Mouse (Mus musculus) MEL (cell line): ENCODE results near the gene Slc9b2. TPM values are rescaled to one million over a fixed set of nuclear protein-coding genes. Genes with fewer than 3 reads are reported as not detected.

Experiments
- DNase-seq: peaks from one replicate; pipeline ENCODE4 v3.0.0; 2011; ENCODE audit warnings: low read depth, low spot score
- H3K27ac ChIP-seq: 2 replicates; pipeline ENCODE4 v1.5.1; 2012; ENCODE audit warnings: low read depth, mild to moderate bottlenecking, control low read depth, low read length, moderate library complexity; ENCODE audit not compliant: control insufficient read depth
- H3K27me3 ChIP-seq, 2 experiments: fragments of 150-350 bp in 1 of 2; sonication (generic) in 1 of 2; 2 replicates each; pipeline ENCODE4 v1.6.1; 2012; ENCODE audit warnings: low read length in 2 of 2, mild to moderate bottlenecking in 2 of 2, improper control_type of control experiment in 1 of 2, moderate library complexity in 1 of 2; ENCODE audit not compliant: insufficient read depth in 2 of 2, control insufficient read depth in 1 of 2
- H3K36me3 ChIP-seq, 2 experiments: 2 replicates each; pipeline ENCODE4 v1.6.1; 2012 to 2014; ENCODE audit warnings: low read length in 2 of 2, improper control_type of control experiment in 1 of 2, inconsistent platforms in 1 of 2, mild to moderate bottlenecking in 1 of 2; ENCODE audit not compliant: insufficient read depth in 2 of 2, control insufficient read depth in 1 of 2
- H3K4me1 ChIP-seq, 2 experiments: fragments of 150-350 bp in 1 of 2; sonication (generic) in 1 of 2; 2 replicates each; pipeline ENCODE4 v1.6.1; 2012; ENCODE audit warnings: low read length in 2 of 2, improper control_type of control experiment in 1 of 2, mild to moderate bottlenecking in 1 of 2; ENCODE audit not compliant: insufficient read depth in 2 of 2, control insufficient read depth in 1 of 2
- H3K4me3 ChIP-seq, 2 experiments: fragments of 150-350 bp in 1 of 2; sonication (generic) in 1 of 2; 2 replicates each; pipeline ENCODE4 v1.5.1; 2012; ENCODE audit warnings: low read depth in 2 of 2, low read length in 2 of 2, mild to moderate bottlenecking in 2 of 2, moderate library complexity in 2 of 2, control low read depth in 1 of 2, improper control_type of control experiment in 1 of 2; ENCODE audit not compliant: control insufficient read depth in 1 of 2, insufficient read depth in 1 of 2
- H3K79me2 ChIP-seq: 2 replicates; pipeline ENCODE4 v1.6.1; 2012; ENCODE audit warnings: mild to moderate bottlenecking, low read length, moderate library complexity; ENCODE audit not compliant: control insufficient read depth, poor library complexity, insufficient read depth
- H3K9ac ChIP-seq: 2 replicates; pipeline ENCODE4 v1.6.1; 2012; ENCODE audit warnings: low read depth, mild to moderate bottlenecking, control low read depth, low read length, moderate library complexity; ENCODE audit not compliant: control insufficient read depth, poor library complexity, severe bottlenecking
- H3K9me3 ChIP-seq: fragments of 150-350 bp; sonication (generic); replicated peaks from 2 replicates; pipeline ENCODE4 v1.6.1; 2012; ENCODE audit warnings: mild to moderate bottlenecking, low read length, improper control_type of control experiment, moderate library complexity; ENCODE audit not compliant: insufficient read depth
- CHD1 ChIP-seq: IDR thresholded peaks from 2 replicates; pipeline ENCODE4 v1.6.1; 2012; ENCODE audit warnings: low read depth, mild to moderate bottlenecking, inconsistent platforms, low read length, improper control_type of control experiment
- CTCF ChIP-seq, 3 experiments: IDR thresholded peaks in 2 of 3; conservative IDR thresholded peaks in 1 of 3; 2 replicates each; pipeline ENCODE4 v1.5.1; 2011 to 2012; ENCODE audit warnings: low read length in 3 of 3, low read depth in 2 of 3, mild to moderate bottlenecking in 2 of 3, improper control_type of control experiment in 1 of 3, inconsistent platforms in 1 of 3, mixed read lengths in 1 of 3, moderate library complexity in 1 of 3; ENCODE audit not compliant: control insufficient read depth in 1 of 3, insufficient read depth in 1 of 3, poor library complexity in 1 of 3, severe bottlenecking in 1 of 3
- ELF1 ChIP-seq: IDR thresholded peaks from 2 replicates; pipeline ENCODE4 v1.6.1; 2014; ENCODE audit warnings: low read depth, mild to moderate bottlenecking, inconsistent platforms, low read length, improper control_type of control experiment, moderate library complexity
- EP300 ChIP-seq, 2 experiments: IDR thresholded peaks; 2 replicates each; pipeline ENCODE4 v1.6.1; 2011; ENCODE audit warnings: improper control_type of control experiment in 2 of 2, low read length in 2 of 2, low read depth in 1 of 2, mild to moderate bottlenecking in 1 of 2
- MAZ ChIP-seq: IDR thresholded peaks from 2 replicates; pipeline ENCODE4 v1.6.1; 2012; ENCODE audit warnings: low read depth, mild to moderate bottlenecking, inconsistent platforms, low read length, improper control_type of control experiment
- MYB ChIP-seq: IDR thresholded peaks from 2 replicates; pipeline ENCODE4 v1.6.1; 2011; ENCODE audit warnings: mild to moderate bottlenecking, low read depth, low read length, improper control_type of control experiment
- MYC ChIP-seq: IDR thresholded peaks from 2 replicates; pipeline ENCODE4 v1.6.1; 2011; ENCODE audit warnings: low read depth, mild to moderate bottlenecking, low read length, improper control_type of control experiment, moderate library complexity
- NELFE ChIP-seq: IDR thresholded peaks from 2 replicates; pipeline ENCODE4 v1.6.1; 2011; ENCODE audit warnings: low read depth, low read length, improper control_type of control experiment
- NRF1 ChIP-seq: IDR thresholded peaks from 2 replicates; pipeline ENCODE4 v1.6.1; 2014; ENCODE audit warnings: low read depth, mild to moderate bottlenecking, inconsistent platforms, low read length, improper control_type of control experiment, moderate library complexity; ENCODE audit not compliant: poor library complexity, insufficient read depth, severe bottlenecking
- POLR2AphosphoS2 ChIP-seq: IDR thresholded peaks from 2 replicates; pipeline ENCODE4 v1.6.1; 2011; ENCODE audit warnings: low read length, improper control_type of control experiment
- RAD21 ChIP-seq: IDR thresholded peaks from 2 replicates; pipeline ENCODE4 v1.6.1; 2011; ENCODE audit warnings: mild to moderate bottlenecking, low read depth, low read length, improper control_type of control experiment
- RCOR1 ChIP-seq: IDR thresholded peaks from 2 replicates; pipeline ENCODE4 v1.6.1; 2012; ENCODE audit warnings: low read depth, mild to moderate bottlenecking, inconsistent platforms, low read length, improper control_type of control experiment
- SMC3 ChIP-seq: IDR thresholded peaks from 2 replicates; pipeline ENCODE4 v1.6.1; 2011; ENCODE audit warnings: low read depth, low read length, improper control_type of control experiment
- TCF12 ChIP-seq: IDR thresholded peaks from 2 replicates; pipeline ENCODE4 v1.6.1; 2014; ENCODE audit warnings: low read depth, mild to moderate bottlenecking, inconsistent platforms, low read length, improper control_type of control experiment, moderate library complexity
- ZKSCAN1 ChIP-seq: IDR thresholded peaks from 2 replicates; pipeline ENCODE4 v1.6.1; 2012; ENCODE audit warnings: low read depth, mild to moderate bottlenecking, inconsistent platforms, low read length, improper control_type of control experiment, moderate library complexity
- polyA plus RNA-seq, 2 experiments: library from polyadenylated mRNA; stranded (reverse) in 1 of 2; unstranded in 1 of 2; fragments of >175 nt in 1 of 2; fragments of >200 nt in 1 of 2; gene quantifications; 2 replicates each; pipeline versions ENCODE4 v1.2.1 to v1.2.4; 2012; ENCODE audit warnings: low replicate concordance in 2 of 2, low read depth in 1 of 2; ENCODE audit not compliant: insufficient read length in 2 of 2, insufficient read depth in 1 of 2, missing spikeins in 1 of 2
- total RNA-seq: library from RNA; depleted of rRNA; stranded (reverse); fragments of 300-350 nt; gene quantifications from 2 replicates; pipeline ENCODE4 v1.2.3, GENCODE M21; 2012

Gene Slc9b2
- total and polyA plus RNA-seq, 3 experiments, result 1.0 to 1.3 TPM; not detected in 1

GRCm38 (mm10) chr3:135315720-135316425 lies 8.4 kb downstream of the Slc9b2 start:
- Histone ChIP-seq H3K4me3 (no peak overlapping the region), H3K36me3 (no peaks in the 10 kb centered on the region), H3K4me1 (no peaks in the 10 kb centered on the region), H3K9me3 (no peaks in the 10 kb centered on the region), H3K79me2 (no peaks in the 10 kb centered on the region), H3K27ac (no peak overlapping the region)
- no peak for DNase-seq
- TF ChIP-seq SMC3, result no peak
- no peak for TF ChIP-seq MYB
- no peak for TF ChIP-seq MYC
- TF ChIP-seq MAZ, result no peak
- peak; percentile 1; the same call in 1 of the 2 replicates for TF ChIP-seq RAD21
- peak in 2 of 3 experiments; percentile 28 to 30; a peak in 3 of 6 replicates for TF ChIP-seq CTCF (IDR thresholded peaks at IDR 0.05 in 2 of 3, conservative IDR thresholded peaks at IDR 0.05 in 1 of 3; ENCODE audit: control insufficient read depth in 1 of 3, insufficient read depth in 1 of 3, low read depth in 2 of 3, low read length in 3 of 3, poor library complexity in 1 of 3, severe bottlenecking in 1 of 3)
- TF ChIP-seq POLR2AphosphoS2, result no peak
- TF ChIP-seq CHD1, result no peak
- no peak for TF ChIP-seq ZKSCAN1
- TF ChIP-seq, all 39 proteins: peak for 2
- Histone ChIP-seq H3K9ac (no peak overlapping the region), H3K27me3 (no peaks in the 10 kb centered on the region)

GRCm38 (mm10) chr3:135318331-135318730 lies 10.8 kb downstream of the Slc9b2 start:
- H3K36me3 ChIP-seq, result no peaks in the 10 kb centered on the region
- no peaks in the 10 kb centered on the region for H3K4me1 ChIP-seq
- no peaks in the 10 kb centered on the region; a peak in 1 of 4 replicates for H3K27me3 ChIP-seq
- no peaks in the 10 kb centered on the region for H3K79me2 ChIP-seq
- no peak overlapping the region for H3K9ac ChIP-seq
- no peak overlapping the region for H3K4me3 ChIP-seq
- no peak for DNase-seq
- H3K27ac ChIP-seq, result no peak overlapping the region
- H3K9me3 ChIP-seq, result no peaks in the 10 kb centered on the region
- TF ChIP-seq TCF12, result no peak
- TF ChIP-seq MAZ, result no peak
- no peak for TF ChIP-seq RCOR1
- TF ChIP-seq, all 39 proteins: peak for 0

DNA sequence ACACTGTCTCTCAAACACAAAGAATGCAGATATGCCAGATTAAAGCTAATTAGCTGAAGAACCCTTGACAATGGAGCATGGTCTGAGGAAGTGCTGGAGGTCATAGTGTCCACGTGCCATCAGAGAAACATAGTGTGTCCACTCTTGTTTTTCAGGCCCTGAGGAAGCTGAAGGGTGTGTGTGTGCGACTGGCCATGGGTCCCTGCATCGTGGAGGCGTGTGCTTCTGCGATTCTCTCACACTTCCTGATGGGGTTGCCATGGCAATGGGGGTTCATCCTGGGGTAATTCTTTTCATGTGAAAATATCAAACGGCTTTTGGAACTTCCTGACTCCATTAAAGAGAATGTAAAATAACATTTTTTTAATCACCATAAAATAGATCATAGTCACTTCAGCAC lies 16.9 kb downstream of the Slc9b2 start:
- Histone ChIP-seq H3K27me3 (no peaks in the 10 kb centered on the region; a peak in 1 of 4 replicates), H3K36me3 (no peaks in the 10 kb centered on the region), H3K4me1 (no peaks in the 10 kb centered on the region), H3K4me3 (no peak overlapping the region), H3K79me2 (no peaks in the 10 kb centered on the region), H3K27ac (no peak overlapping the region), H3K9ac (no peak overlapping the region), H3K9me3 (no peaks in the 10 kb centered on the region)
- DNase-seq, result no peak
- no peak for TF ChIP-seq NELFE
- TF ChIP-seq EP300 (IDR thresholded peaks at IDR 0.05; ENCODE audit: low read depth in 1 of 2, low read length in 2 of 2), result no peak
- TF ChIP-seq NRF1, result no peak
- TF ChIP-seq ELF1, result no peak
- TF ChIP-seq, all 39 proteins: peak for 0
